Mouse (Mus musculus) kidney, embryonic 14.5 days (tissue): ENCODE results near the gene Ctsf. TPM values are rescaled to one million over a fixed set of nuclear protein-coding genes. Genes with fewer than 3 reads are reported as not detected.

Source experiments
- polyA plus RNA-seq: library from polyadenylated mRNA; unstranded; fragments of >200 nt; fragmentation: Nextera tagmentation; extraction: Ambion mirVana; gene quantifications from 2 replicates; pipeline ENCODE4 v1.2.1, GENCODE M21; 2014

Gene Ctsf
- polyA plus RNA-seq, 1 experiment from 2014 or later, result 43.6 TPM

Other genes with a start within 250 kb of the Ctsf start
- gene Lrfn4, start 239.5 kb upstream of the Ctsf start, polyA plus RNA-seq, result 12.6 and 15.4 TPM in 2 replicates
- gene Rce1, start 229.5 kb upstream of the Ctsf start, polyA plus RNA-seq, result 73.1 and 85.0 TPM in 2 replicates
- 3.4 and 5.2 TPM in 2 replicates for gene Gm960, start 156.5 kb upstream of the Ctsf start, polyA plus RNA-seq
- gene Sptbn2, start 144.0 kb upstream of the Ctsf start, polyA plus RNA-seq, result 1.8 and 2.9 TPM in 2 replicates
- gene Rbm4b, start 98.6 kb upstream of the Ctsf start, polyA plus RNA-seq, result 69.2 and 79.8 TPM in 2 replicates
- 64.7 and 69.6 TPM in 2 replicates for gene Rbm4, start 61.2 kb upstream of the Ctsf start, polyA plus RNA-seq
- gene Gm21992, start 43.5 kb upstream of the Ctsf start, polyA plus RNA-seq, result 30.6 and 41.2 TPM in 2 replicates
- 71.4 and 102 TPM in 2 replicates for gene Rbm14, start 43.5 kb upstream of the Ctsf start, polyA plus RNA-seq
- gene Ccs, start 15.8 kb upstream of the Ctsf start, polyA plus RNA-seq, result 53.5 and 57.4 TPM in 2 replicates
- gene Ccdc87, start 15.8 kb upstream of the Ctsf start, polyA plus RNA-seq, result not detected in 2 replicates
- gene Actn3, start 22.8 kb downstream of the Ctsf start, polyA plus RNA-seq, result 12.8 and 13.8 TPM in 2 replicates
- 8.3 and 9.4 TPM in 2 replicates for gene Zdhhc24, start 23.5 kb downstream of the Ctsf start, polyA plus RNA-seq
- 6.3 and 6.8 TPM in 2 replicates for gene Bbs1, start 51.5 kb downstream of the Ctsf start, polyA plus RNA-seq
- 70.1 and 87.4 TPM in 2 replicates for gene Dpp3, start 73.2 kb downstream of the Ctsf start, polyA plus RNA-seq
- gene Peli3, start 88.0 kb downstream of the Ctsf start, polyA plus RNA-seq, result 1.5 and 3.8 TPM in 2 replicates
- gene Mrpl11, start 107.0 kb downstream of the Ctsf start, polyA plus RNA-seq, result 137 and 178 TPM in 2 replicates
- gene Npas4, start 135.2 kb downstream of the Ctsf start, polyA plus RNA-seq, result not detected in 2 replicates
- gene Slc29a2, start 168.7 kb downstream of the Ctsf start, polyA plus RNA-seq, result 3.5 and 7.9 TPM in 2 replicates
- gene B4gat1, start 183.7 kb downstream of the Ctsf start, polyA plus RNA-seq, result 35.7 and 44.8 TPM in 2 replicates
- 1.2 and 1.5 TPM in 2 replicates for gene AC124502.3, start 183.8 kb downstream of the Ctsf start, polyA plus RNA-seq
- 43.3 and 57.5 TPM in 2 replicates for gene Brms1, start 186.2 kb downstream of the Ctsf start, polyA plus RNA-seq
- gene Rin1, start 195.4 kb downstream of the Ctsf start, polyA plus RNA-seq, result 2.5 and 4.8 TPM in 2 replicates
- gene Cd248, start 212.9 kb downstream of the Ctsf start, polyA plus RNA-seq, result 44.2 and 57.9 TPM in 2 replicates
- gene Tmem151a, start 230.4 kb downstream of the Ctsf start, polyA plus RNA-seq, result 1.2 and 1.7 TPM in 2 replicates
- 114 and 115 TPM in 2 replicates for gene Yif1a, start 233.4 kb downstream of the Ctsf start, polyA plus RNA-seq
- 23.1 and 26.5 TPM in 2 replicates for gene Cnih2, start 243.4 kb downstream of the Ctsf start, polyA plus RNA-seq